ENCODE assay signal across 46 mouse cellular contexts in genomic region chr15:10554336-10554735, GRCm38 (mm10). TPM values are rescaled to one million over a fixed set of nuclear protein-coding genes. Genes with fewer than 3 reads are reported as not detected.
"Had no signal": no experiment of that assay in that cellular context is flagged by ENCODE, and none has a peak within 500 bp of the region (broad histone marks: within the 10 kb centered on the region; RNA-seq: fewer than 3 reads in every experiment).

No protein-coding gene starts in this region.

- DNase-seq: left cerebral cortex, postnatal 4 days; liver; liver, embryonic 13.5 days; liver, postnatal 0 days; lung, adult 18-20 months; lung, adult 2 months; lung, embryonic 14.5 days; lung, postnatal 10 days; lung, postnatal 14 days; lung, postnatal 36 days; lung, postnatal 4 days; midbrain, embryonic 14.5 days had no signal

- H3K9me3 ChIP-seq: limb, embryonic 10.5 days; limb, embryonic 12.5 days; limb, embryonic 13.5 days; limb, embryonic 15.5 days; liver, embryonic 12.5 days; liver, embryonic 13.5 days; liver, embryonic 15.5 days; lung, embryonic 15.5 days; midbrain, embryonic 10.5 days; midbrain, embryonic 12.5 days; midbrain, embryonic 13.5 days; midbrain, embryonic 15.5 days; neural tube, embryonic 12.5 days; neural tube, embryonic 13.5 days had no signal

- H3K27me3 ChIP-seq: limb, embryonic 12.5 days; limb, embryonic 13.5 days; limb, embryonic 15.5 days; liver, embryonic 12.5 days; liver, embryonic 13.5 days; liver, embryonic 15.5 days; lung, embryonic 15.5 days; midbrain, embryonic 12.5 days; midbrain, embryonic 13.5 days; midbrain, embryonic 15.5 days; neural tube, embryonic 12.5 days; neural tube, embryonic 13.5 days had no signal

- H3K4me3 ChIP-seq: limb, embryonic 10.5 days; limb, embryonic 12.5 days; limb, embryonic 13.5 days; limb, embryonic 15.5 days; liver, embryonic 12.5 days; liver, embryonic 13.5 days; liver, embryonic 15.5 days; lung, embryonic 15.5 days; megakaryocyte, embryonic 14.5 days; midbrain, embryonic 10.5 days; midbrain, embryonic 12.5 days; midbrain, embryonic 13.5 days; midbrain, embryonic 15.5 days; myocyte; neural tube, embryonic 12.5 days; neural tube, embryonic 13.5 days had no signal

- ATAC-seq: liver, embryonic 12.5 days; liver, postnatal 0 days; lung, postnatal 0 days; midbrain, embryonic 13.5 days; midbrain, embryonic 15.5 days; midbrain, embryonic 16.5 days had no signal

- H3K27ac ChIP-seq: limb, embryonic 10.5 days; limb, embryonic 12.5 days; limb, embryonic 13.5 days; limb, embryonic 15.5 days; liver, embryonic 12.5 days; liver, embryonic 13.5 days; liver, embryonic 14.5 days; liver, embryonic 15.5 days; lung, embryonic 15.5 days; macrophage; midbrain, embryonic 10.5 days; midbrain, embryonic 12.5 days; midbrain, embryonic 13.5 days; midbrain, embryonic 15.5 days; neural tube, embryonic 12.5 days; neural tube, embryonic 13.5 days had no signal

- H3K4me2 ChIP-seq: limb, embryonic 12.5 days; limb, embryonic 13.5 days; limb, embryonic 15.5 days; liver, embryonic 11.5 days; liver, embryonic 12.5 days; liver, embryonic 13.5 days; liver, embryonic 15.5 days; lung, embryonic 14.5 days; lung, embryonic 15.5 days; midbrain, embryonic 11.5 days; midbrain, embryonic 12.5 days; midbrain, embryonic 13.5 days; midbrain, embryonic 15.5 days; neural tube, embryonic 12.5 days; neural tube, embryonic 13.5 days had no signal

- H3K4me1 ChIP-seq: limb, embryonic 10.5 days; limb, embryonic 12.5 days; limb, embryonic 13.5 days; limb, embryonic 15.5 days; liver, embryonic 12.5 days; liver, embryonic 13.5 days; liver, embryonic 15.5 days; lung, embryonic 15.5 days; megakaryocyte, embryonic 14.5 days; midbrain, embryonic 10.5 days; midbrain, embryonic 12.5 days; midbrain, embryonic 13.5 days; midbrain, embryonic 15.5 days; neural tube, embryonic 12.5 days; neural tube, embryonic 13.5 days had no signal

- H3K9ac ChIP-seq: limb, embryonic 12.5 days; limb, embryonic 13.5 days; limb, embryonic 15.5 days; liver, embryonic 12.5 days; liver, embryonic 13.5 days; liver, embryonic 14.5 days; liver, embryonic 15.5 days; liver, postnatal 0 days; lung, embryonic 14.5 days; lung, embryonic 15.5 days; midbrain, embryonic 12.5 days; midbrain, embryonic 13.5 days; midbrain, embryonic 15.5 days; neural tube, embryonic 12.5 days; neural tube, embryonic 13.5 days had no signal

- H3K36me3 ChIP-seq: limb, embryonic 10.5 days; limb, embryonic 12.5 days; limb, embryonic 13.5 days; limb, embryonic 15.5 days; liver, embryonic 12.5 days; liver, embryonic 13.5 days; liver, embryonic 15.5 days; lung, embryonic 15.5 days; midbrain, embryonic 10.5 days; midbrain, embryonic 12.5 days; midbrain, embryonic 13.5 days; midbrain, embryonic 15.5 days; neural tube, embryonic 12.5 days; neural tube, embryonic 13.5 days had no signal

RNA-seq across cellular contexts. Expression of gene Ttc23l, which starts 4.1 kb away (rescaled TPM):
- total RNA-seq: left cerebral cortex, postnatal 14 days; left cerebral cortex, postnatal 25 days; left cerebral cortex, postnatal 36 days; left cerebral cortex, postnatal 4 days; liver, adult 2 months; megakaryocyte progenitor cell, adult 5-6 weeks; megakaryocyte, adult 5-6 weeks; megakaryocyte-erythroid progenitor cell, adult 5-6 weeks; midbrain, postnatal 0 days had no signal
- polyA plus RNA-seq: limb, embryonic 10.5 days; limb, embryonic 11.5 days; limb, embryonic 12.5 days; limb, embryonic 13.5 days; limb, embryonic 14.5 days; limb, embryonic 15.5 days; liver, adult 2 months; liver, embryonic 11.5 days; liver, embryonic 12.5 days; liver, embryonic 13.5 days; liver, embryonic 14.5 days; liver, embryonic 15.5 days; liver, embryonic 16.5 days; liver, postnatal 0 days; lung, adult 2 months; lung, embryonic 14.5 days; lung, embryonic 15.5 days; lung, embryonic 16.5 days; lung, postnatal 0 days; macrophage; midbrain, embryonic 10.5 days; midbrain, embryonic 11.5 days; midbrain, embryonic 12.5 days; midbrain, embryonic 13.5 days; midbrain, embryonic 14.5 days; midbrain, embryonic 15.5 days; midbrain, postnatal 0 days; myocyte; neural tube, embryonic 11.5 days; neural tube, embryonic 12.5 days; neural tube, embryonic 13.5 days had no signal
